Mouse (Mus musculus): ENCODE results near the gene Tuba4a. TPM values are rescaled to one million over a fixed set of nuclear protein-coding genes. Genes with fewer than 3 reads are reported as not detected.

Tuba4a gene
- total and polyA plus RNA-seq, 3 experiments, result 180 to 294 (median 192) TPM

- H3K9ac ChIP-seq (ENCODE audit: insufficient read depth, low read depth), result no peak overlapping the region
- in situ Hi-C loops (cut with MboI; ENCODE audit: low pct_ligation_motif_present, low pct_unique_long_range_greater_than_20kb, low sequenced_read_pairs), result no loop called here
- dilution Hi-C loops (cut with MboI; ENCODE audit: extremely low pct_ligation_motif_present, extremely low pct_unique_long_range_greater_than_20kb, low sequenced_read_pairs), result no loop called here
- H3K36me3 ChIP-seq (replicated peaks in 1 of 2; ENCODE audit: control insufficient read depth in 1 of 2, insufficient read depth in 1 of 2, low read length in 1 of 2), result peaks cover 22 to 33% of the 10 kb centered on the region in 2 experiments
- H3K27me3 ChIP-seq (replicated peaks), result no peaks in the 10 kb centered on the region
- TF ChIP-seq GABPA (IDR thresholded peaks at IDR 0.05; ENCODE audit: insufficient replicate concordance, low read depth, low read length) (no peak), ZKSCAN1 (IDR thresholded peaks at IDR 0.05; ENCODE audit: borderline replicate concordance, low read depth, low read length) (no peak), TBP (conservative IDR thresholded peaks at IDR 0.05; ENCODE audit: low read depth, low read length) (no peak), UBTF (IDR thresholded peaks at IDR 0.05; ENCODE audit: low read depth, low read length) (no peak), JUND (conservative IDR thresholded peaks at IDR 0.05; ENCODE audit: low read depth, low read length) (no peak), SMC3 (IDR thresholded peaks at IDR 0.05; ENCODE audit: low read depth, low read length) (no peak), USF1 (IDR thresholded peaks at IDR 0.05; ENCODE audit: low read depth, low read length) (no peak), RCOR1 (conservative IDR thresholded peaks at IDR 0.05; ENCODE audit: low read depth, low read length) (no peak), SIN3A (IDR thresholded peaks at IDR 0.05; ENCODE audit: low read length) (no peak), MEF2A (IDR thresholded peaks at IDR 0.05; ENCODE audit: borderline replicate concordance, low read depth, low read length) (no peak), CTCF (conservative IDR thresholded peaks at IDR 0.05 in 1 of 2, IDR thresholded peaks at IDR 0.05 in 1 of 2; ENCODE audit: low read depth in 2 of 2, low read length in 2 of 2) (no peak), NELFE (IDR thresholded peaks at IDR 0.05; ENCODE audit: low read depth, low read length) (no peak), BHLHE40 (IDR thresholded peaks at IDR 0.05; ENCODE audit: low read depth, low read length) (no peak), CHD1 (IDR thresholded peaks at IDR 0.05; ENCODE audit: low read depth, low read length) (no peak), ETS1 (conservative IDR thresholded peaks at IDR 0.05; ENCODE audit: low read depth, low read length) (no peak), RAD21 (IDR thresholded peaks at IDR 0.05; ENCODE audit: low read depth, low read length) (no peak)
- H3K4me3 ChIP-seq (replicated peaks in 1 of 3; ENCODE audit: low read depth in 2 of 3, low read length in 2 of 3, poor library complexity in 1 of 3), result no peak overlapping the region
- no peak for DNase-seq (ENCODE audit: extremely low read depth)
- H3K27ac ChIP-seq (ENCODE audit: insufficient read depth, low read depth), result no peak overlapping the region
- H3K4me2 ChIP-seq (ENCODE audit: insufficient read depth, low read depth, poor library complexity, severe bottlenecking), result no peak overlapping the region
- H3K79me2 ChIP-seq (replicated peaks; ENCODE audit: control insufficient read depth, extremely low read depth, insufficient read depth, poor library complexity, severe bottlenecking), result peaks cover 13% of the 10 kb centered on the region
- peaks cover 7 to 50% of the 10 kb centered on the region in 2 experiments for H3K4me1 ChIP-seq (ENCODE audit: control insufficient read depth in 1 of 2, insufficient read depth in 2 of 2)
- H3K9me3 ChIP-seq (replicated peaks; ENCODE audit: low read length), result no peaks in the 10 kb centered on the region
Measured at GRCm38 (mm10) chr1:75208967-75209678, 10.5 kb downstream of the Tuba4a start.

- dilution Hi-C loops (cut with MboI; ENCODE audit: extremely low pct_ligation_motif_present, extremely low pct_unique_long_range_greater_than_20kb, low sequenced_read_pairs), result no loop called here
- Histone ChIP-seq H3K79me2 (replicated peaks; ENCODE audit: control insufficient read depth, extremely low read depth, insufficient read depth, poor library complexity, severe bottlenecking) (no peaks in the 10 kb centered on the region), H3K9me3 (replicated peaks; ENCODE audit: low read length) (no peaks in the 10 kb centered on the region), H3K27me3 (replicated peaks) (no peaks in the 10 kb centered on the region), H3K4me2 (ENCODE audit: insufficient read depth, low read depth, poor library complexity, severe bottlenecking) (no peak overlapping the region), H3K36me3 (replicated peaks in 1 of 2; ENCODE audit: control insufficient read depth in 1 of 2, insufficient read depth in 1 of 2, low read length in 1 of 2) (peaks cover 33 to 51% of the 10 kb centered on the region in 2 experiments), H3K4me3 (replicated peaks in 1 of 3; ENCODE audit: low read depth in 2 of 3, low read length in 2 of 3, poor library complexity in 1 of 3) (no peak overlapping the region), H3K27ac (ENCODE audit: insufficient read depth, low read depth) (no peak overlapping the region), H3K4me1 (ENCODE audit: control insufficient read depth in 1 of 2, insufficient read depth in 2 of 2) (no peaks in the 10 kb centered on the region), H3K9ac (ENCODE audit: insufficient read depth, low read depth) (no peak overlapping the region)
- no peak for DNase-seq (ENCODE audit: extremely low read depth)
- in situ Hi-C loops (cut with MboI; ENCODE audit: low pct_ligation_motif_present, low pct_unique_long_range_greater_than_20kb, low sequenced_read_pairs), result no loop called here
- TF ChIP-seq TBP (conservative IDR thresholded peaks at IDR 0.05; ENCODE audit: low read depth, low read length), result no peak
- TF ChIP-seq E2F4 (IDR thresholded peaks at IDR 0.05; ENCODE audit: insufficient replicate concordance, low read depth, low read length), result no peak
- TF ChIP-seq MAFK (IDR thresholded peaks at IDR 0.05; ENCODE audit: insufficient replicate concordance, low read length), result no peak
- TF ChIP-seq SMC3 (IDR thresholded peaks at IDR 0.05; ENCODE audit: low read depth, low read length), result no peak
- no peak for TF ChIP-seq CHD2 (IDR thresholded peaks at IDR 0.05; ENCODE audit: low read length)
- no peak for TF ChIP-seq CHD1 (IDR thresholded peaks at IDR 0.05; ENCODE audit: low read depth, low read length)
- no peak for TF ChIP-seq GABPA (IDR thresholded peaks at IDR 0.05; ENCODE audit: insufficient replicate concordance, low read depth, low read length)
- no peak for TF ChIP-seq ELF1 (IDR thresholded peaks at IDR 0.05; ENCODE audit: low read depth, low read length)
- no peak for TF ChIP-seq NELFE (IDR thresholded peaks at IDR 0.05; ENCODE audit: low read depth, low read length)
- no peak for TF ChIP-seq ETS1 (conservative IDR thresholded peaks at IDR 0.05; ENCODE audit: low read depth, low read length)
- no peak for TF ChIP-seq RCOR1 (conservative IDR thresholded peaks at IDR 0.05; ENCODE audit: low read depth, low read length)
- TF ChIP-seq KAT2A (IDR thresholded peaks at IDR 0.05; ENCODE audit: insufficient replicate concordance, low read length), result no peak
- TF ChIP-seq PAX5 (IDR thresholded peaks at IDR 0.05; ENCODE audit: low read length), result no peak
- no peak for TF ChIP-seq MAX (IDR thresholded peaks at IDR 0.05; ENCODE audit: low read length)
- TF ChIP-seq SIN3A (IDR thresholded peaks at IDR 0.05; ENCODE audit: low read length), result no peak
- TF ChIP-seq HCFC1 (IDR thresholded peaks at IDR 0.05; ENCODE audit: low read depth, low read length), result no peak
Measured at GRCm38 (mm10) chr1:75201236-75201635, 18.4 kb downstream of the Tuba4a start.
